Mouse (Mus musculus) megakaryocyte progenitor cell, adult 5-6 weeks (primary cell): ENCODE measurements around the gene Zdhhc14. TPM values are rescaled to one million over a fixed set of nuclear protein-coding genes. Genes with fewer than 3 reads are reported as not detected.
A peak's percentile ranks its signal among the peaks of the same experiment; 100 is the strongest.

Experiments used
- ATAC-seq: replicated peaks from 2 replicates; pipeline ENCODE4 v1.8.0; 2016; ENCODE audit warnings: mild to moderate bottlenecking, moderate TSS enrichment, inconsistent platforms; ENCODE audit not compliant: poor library complexity
- total RNA-seq, 2 experiments: library from RNA; stranded (forward) in 1 of 2; stranded (reverse) in 1 of 2; fragments of 157-497, 149-512 nt in 1 of 2; fragments of 200-1000 nt in 1 of 2; gene quantifications; 2 replicates each; pipeline versions ENCODE4 v1.2.3 to v1.2.4; 2015 to 2017

Gene Zdhhc14
- total RNA-seq, 2 experiments from 2014 or later: 1.00 to 2.2 TPM

- no peak for ATAC-seq
Measured at GRCm38 (mm10) chr17:5503981-5504760, 11.8 kb downstream of the Zdhhc14 start.

GRCm38 (mm10) chr17:5504969-5505368 lies 12.6 kb downstream of the Zdhhc14 start:
- ATAC-seq: peak; percentile 40

GRCm38 (mm10) chr17:5506553-5506952 lies 14.2 kb downstream of the Zdhhc14 start:
- peak; percentile 43; the same call in 1 of the 2 replicates for ATAC-seq

- ATAC-seq: peak; percentile 75
Measured at GRCm38 (mm10) chr17:5506988-5507387, 14.6 kb downstream of the Zdhhc14 start.

GRCm38 (mm10) chr17:5508030-5508429 lies 15.7 kb downstream of the Zdhhc14 start:
- no peak for ATAC-seq

GRCm38 (mm10) chr17:5510564-5510963 lies 18.2 kb downstream of the Zdhhc14 start:
- ATAC-seq: peak; percentile 66

GRCm38 (mm10) chr17:5511724-5512123 lies 19.4 kb downstream of the Zdhhc14 start:
- no peak for ATAC-seq

GRCm38 (mm10) chr17:5519466-5519865 lies 27.1 kb downstream of the Zdhhc14 start:
- ATAC-seq: no peak

- ATAC-seq: 0 out of 2 replicates have a peak, but pooled peaks have one; percentile 9
Measured at GRCm38 (mm10) chr17:5519910-5520592, 27.7 kb downstream of the Zdhhc14 start.

- 0 out of 2 replicates have a peak, but pooled peaks have one; percentile 26 for ATAC-seq
Measured at GRCm38 (mm10) chr17:5521532-5521931, 29.2 kb downstream of the Zdhhc14 start.

GRCm38 (mm10) chr17:5529552-5529951 lies 37.2 kb downstream of the Zdhhc14 start:
- ATAC-seq: no peak

- peak; percentile 64 for ATAC-seq
Measured at GRCm38 (mm10) chr17:5532816-5533215, 40.5 kb downstream of the Zdhhc14 start.

- peak; percentile 81 for ATAC-seq
Measured at GRCm38 (mm10) chr17:5535357-5535756, 43.0 kb downstream of the Zdhhc14 start.

- ATAC-seq: no peak
Measured at GRCm38 (mm10) chr17:5536259-5537094, 44.1 kb downstream of the Zdhhc14 start.

- ATAC-seq: no peak
Measured at GRCm38 (mm10) chr17:5537095-5537575, 44.8 kb downstream of the Zdhhc14 start.

GRCm38 (mm10) chr17:5542177-5542576 lies 49.8 kb downstream of the Zdhhc14 start:
- no peak for ATAC-seq

GRCm38 (mm10) chr17:5544065-5544464 lies 51.7 kb downstream of the Zdhhc14 start:
- ATAC-seq: no peak

GRCm38 (mm10) chr17:5545065-5545464 lies 52.7 kb downstream of the Zdhhc14 start:
- no peak for ATAC-seq

GRCm38 (mm10) chr17:5548546-5548945 lies 56.2 kb downstream of the Zdhhc14 start:
- ATAC-seq: no peak

- ATAC-seq: no peak
Measured at GRCm38 (mm10) chr17:5549460-5549859, 57.1 kb downstream of the Zdhhc14 start.

GRCm38 (mm10) chr17:5550444-5550843 lies 58.1 kb downstream of the Zdhhc14 start:
- ATAC-seq: no peak
